Mouse (Mus musculus) bone marrow, adult 2 months (tissue): ENCODE results near the gene Rac1.

Experiments
- CTCF ChIP-seq: fragments of 200-500 bp; IDR thresholded peaks from 2 replicates; pipeline ENCODE4 v1.5.1; 2011; ENCODE audit warnings: low read length, control low read depth; ENCODE audit not compliant: control insufficient read depth, insufficient read depth
- POLR2A ChIP-seq: fragments of 200-500 bp; IDR thresholded peaks from 2 replicates; pipeline ENCODE4 v1.6.1; 2011; ENCODE audit warnings: low read depth, mild to moderate bottlenecking, control low read depth, low read length, borderline replicate concordance; ENCODE audit not compliant: control insufficient read depth

DNA sequence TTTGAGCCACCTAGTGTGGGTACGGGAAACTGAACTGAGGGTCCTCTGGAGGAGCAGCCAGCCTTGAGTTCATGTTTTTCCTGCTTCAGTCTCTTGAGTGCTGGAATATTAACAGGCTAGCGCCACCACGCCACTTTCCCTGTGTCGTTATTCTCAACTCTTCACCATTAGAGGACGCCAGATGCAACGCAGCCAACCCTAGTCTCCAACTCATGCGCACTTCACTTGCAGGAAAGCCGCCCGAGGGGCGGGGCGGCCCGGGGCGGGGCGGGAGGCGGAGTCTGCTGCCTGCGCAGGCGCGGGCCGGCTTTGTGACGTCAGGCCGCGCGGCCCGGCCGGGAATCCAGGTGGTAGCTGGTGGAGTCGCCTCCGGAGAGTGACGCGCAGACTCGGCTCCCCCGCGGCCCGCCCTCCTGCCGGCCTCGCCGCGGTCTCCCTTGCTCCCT, 20.6 kb upstream of the Rac1 start:
- peak; percentile 74; the same call in 1 of the 2 replicates for TF ChIP-seq POLR2A
- peak; percentile 77 for TF ChIP-seq CTCF
